Mouse (Mus musculus) myocyte (in vitro differentiated cells): Measurements from ENCODE around the gene Il1f8. TPM values are rescaled to one million over a fixed set of nuclear protein-coding genes. Genes with fewer than 3 reads are reported as not detected.
"Not testable (repeated sequence)": the region's sequence is repeated elsewhere in the genome, so short reads cannot be mapped to it uniquely, and the experiment has no call there.

ENCODE experiments used
- H3K27me3 ChIP-seq: one replicate; pipeline ENCODE4 v1.6.1; 2011; ENCODE audit not compliant: control insufficient read depth, insufficient read depth, insufficient read length
- H3K36me3 ChIP-seq: one replicate; pipeline ENCODE4 v1.6.1; 2011; ENCODE audit not compliant: control insufficient read depth, insufficient read depth
- H3K4me2 ChIP-seq: one replicate; pipeline ENCODE4 v1.6.1; 2011; ENCODE audit warnings: low read depth, control low read depth
- H3K4me3 ChIP-seq: one replicate; pipeline ENCODE4 v1.5.1; 2011; ENCODE audit warnings: mild to moderate bottlenecking, control low read depth, moderate library complexity
- H3K79me2 ChIP-seq: one replicate; pipeline ENCODE4 v1.6.1; 2011; ENCODE audit not compliant: control insufficient read depth, insufficient read depth
- H3ac ChIP-seq: one replicate; pipeline ENCODE4 v1.6.1; 2011; ENCODE audit not compliant: control insufficient read depth, insufficient read length
- CEBPB ChIP-seq: IDR thresholded peaks from 2 replicates; pipeline ENCODE4 v1.6.1; 2011; ENCODE audit warnings: mild to moderate bottlenecking, moderate library complexity; ENCODE audit not compliant: poor library complexity, insufficient read depth, severe bottlenecking
- E2F4 ChIP-seq: IDR thresholded peaks from one replicate; pipeline ENCODE4 v1.6.1; 2011; ENCODE audit warnings: mild to moderate bottlenecking, control low read depth, moderate library complexity; ENCODE audit not compliant: insufficient read depth
- MAX ChIP-seq: IDR thresholded peaks from one replicate; pipeline ENCODE4 v1.6.1; 2011; ENCODE audit warnings: low read depth, mild to moderate bottlenecking, control low read depth
- MYOD1 ChIP-seq, 3 experiments: IDR thresholded peaks; one replicate each; pipeline ENCODE4 v1.6.1; 2011; ENCODE audit warnings: control low read depth in 2 of 3, low read depth in 2 of 3, mild to moderate bottlenecking in 2 of 3, moderate library complexity in 1 of 3; ENCODE audit not compliant: insufficient read length in 2 of 3, control insufficient read depth in 1 of 3
- MYOG ChIP-seq, 3 experiments: IDR thresholded peaks; one replicate each; pipeline ENCODE4 v1.6.1; 2011; ENCODE audit warnings: control low read depth in 2 of 3, low read depth in 2 of 3, mild to moderate bottlenecking in 2 of 3; ENCODE audit not compliant: insufficient read length in 2 of 3, control insufficient read depth in 1 of 3, insufficient read depth in 1 of 3
- POLR2A ChIP-seq: IDR thresholded peaks from one replicate; pipeline ENCODE4 v1.6.1; 2011; ENCODE audit warnings: low read depth, mild to moderate bottlenecking, control low read depth, moderate library complexity; ENCODE audit not compliant: insufficient read length
- POLR2AphosphoS2 ChIP-seq: IDR thresholded peaks from one replicate; pipeline ENCODE4 v1.6.1; 2011; ENCODE audit warnings: low read depth, control low read depth; ENCODE audit not compliant: insufficient read length
- REST ChIP-seq: IDR thresholded peaks from one replicate; pipeline ENCODE4 v1.6.1; 2011; ENCODE audit warnings: mild to moderate bottlenecking, control low read depth, moderate library complexity; ENCODE audit not compliant: insufficient read depth, insufficient read length
- SRF ChIP-seq: IDR thresholded peaks from one replicate; pipeline ENCODE4 v1.6.1; 2011; ENCODE audit warnings: low read depth; ENCODE audit not compliant: control insufficient read depth, insufficient read length
- TCF12 ChIP-seq: IDR thresholded peaks from one replicate; pipeline ENCODE4 v1.6.1; 2011; ENCODE audit warnings: mild to moderate bottlenecking, control low read depth; ENCODE audit not compliant: poor library complexity, insufficient read depth, severe bottlenecking
- TCF3 ChIP-seq: IDR thresholded peaks from one replicate; pipeline ENCODE4 v1.6.1; 2011; ENCODE audit warnings: low read depth, control low read depth; ENCODE audit not compliant: insufficient read length
- USF1 ChIP-seq: IDR thresholded peaks from one replicate; pipeline ENCODE4 v1.6.1; 2011; ENCODE audit warnings: low read depth, mild to moderate bottlenecking, control low read depth, moderate library complexity
- polyA plus RNA-seq: library from polyadenylated mRNA; unstranded; fragments of >200 nt; fragmentation: generic; extraction: Trizol; gene quantifications from one replicate; pipeline ENCODE4 v1.2.1, GENCODE M21; 2012; ENCODE audit warnings: missing spikeins

Il1f8 gene
- not detected for polyA plus RNA-seq

GRCm38 (mm10) chr2:24152861-24153260 lies at the start of gene Il1f8:
Il1f8 (plus strand) TSS chr2:24153161.
- no peaks in the 10 kb centered on the region for H3K36me3 ChIP-seq
- no peaks in the 10 kb centered on the region for H3K27me3 ChIP-seq
- H3K4me3 ChIP-seq: no peak within 1 kb of the TSS
- H3K79me2 ChIP-seq: no peaks in the 10 kb centered on the region
- TF ChIP-seq REST: no peak
- no peak for TF ChIP-seq MYOD1 (IDR thresholded peaks at IDR 0.05; ENCODE audit: control insufficient read depth in 1 of 3, insufficient read length in 2 of 3, low read depth in 2 of 3)
- TF ChIP-seq USF1: no peak
- no peak for TF ChIP-seq MAX
- no peak for TF ChIP-seq MYOG (IDR thresholded peaks at IDR 0.05; ENCODE audit: control insufficient read depth in 1 of 3, insufficient read depth in 1 of 3, insufficient read length in 2 of 3, low read depth in 2 of 3)
- no peak for TF ChIP-seq SRF
- no peak for TF ChIP-seq TCF3
- TF ChIP-seq E2F4: no peak
- TF ChIP-seq POLR2A: no peak
- TF ChIP-seq POLR2AphosphoS2: no peak
- H3K4me2 ChIP-seq: no peak within 1 kb of the TSS
- H3ac ChIP-seq: no peak within 1 kb of the TSS

DNA sequence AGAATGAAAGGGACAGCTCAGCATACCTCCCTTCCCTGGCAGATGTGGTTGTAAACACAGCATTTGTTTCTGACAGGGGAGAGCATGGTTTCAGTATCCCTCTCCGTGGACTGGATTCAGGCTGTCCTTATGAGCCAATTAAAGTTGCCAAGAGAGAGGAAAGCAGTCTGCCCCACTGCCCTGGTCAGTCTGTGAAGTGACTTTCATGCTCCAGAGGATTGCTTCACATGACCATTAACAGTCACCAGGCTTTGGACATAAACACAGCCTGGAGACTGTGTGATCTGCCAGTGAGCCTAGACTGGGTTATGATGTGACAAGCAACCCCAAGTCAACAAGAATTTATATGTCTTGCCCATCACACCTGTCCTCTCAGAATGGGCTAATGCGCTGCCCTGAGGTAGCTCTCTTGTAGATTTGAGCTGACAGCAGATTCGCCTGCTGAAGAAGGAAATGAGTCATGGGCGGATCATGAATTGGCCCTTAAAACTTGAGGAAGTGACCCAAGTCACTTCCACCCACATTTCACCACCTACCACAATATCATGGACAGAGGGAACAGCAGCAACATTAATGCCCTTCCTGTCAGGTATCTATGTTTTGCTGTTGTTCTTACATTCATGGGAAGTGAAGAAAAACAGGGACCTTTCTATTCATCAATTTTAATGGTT lies 49.2 kb upstream of the Il1f8 start:
- no peaks in the 10 kb centered on the region for H3K79me2 ChIP-seq

DNA sequence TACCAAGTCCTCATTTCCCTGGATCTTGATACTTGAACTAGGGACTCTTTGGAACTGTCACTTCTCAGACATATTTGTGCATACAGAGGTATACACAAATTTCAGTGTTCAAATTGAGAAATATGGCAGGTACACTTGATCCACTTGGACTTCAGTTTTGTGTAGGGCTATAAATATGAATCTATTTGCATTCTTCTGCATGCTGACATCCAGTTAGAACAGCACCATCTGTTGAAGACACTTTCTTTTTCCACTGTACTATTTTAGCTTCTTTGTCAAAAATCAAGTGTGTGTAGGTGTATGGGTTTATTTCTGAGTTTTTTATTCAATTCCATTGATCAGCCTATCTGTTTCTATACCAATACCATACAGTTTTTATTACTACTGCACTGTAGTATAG lies 43.9 kb upstream of the Il1f8 start:
- no peak overlapping the region for H3K4me2 ChIP-seq
- TF ChIP-seq E2F4 (no peak), TCF3 (no peak), REST (no peak), MAX (no peak), CEBPB (no peak), USF1 (no peak), MYOD1 (IDR thresholded peaks at IDR 0.05; ENCODE audit: control insufficient read depth in 1 of 3, insufficient read length in 2 of 3, low read depth in 2 of 3) (no peak), SRF (no peak), TCF12 (no peak), MYOG (IDR thresholded peaks at IDR 0.05; ENCODE audit: control insufficient read depth in 1 of 3, insufficient read depth in 1 of 3, insufficient read length in 2 of 3, low read depth in 2 of 3) (no peak), POLR2AphosphoS2 (no peak), POLR2A (no peak)
- H3K4me3 ChIP-seq: no peak overlapping the region
- H3K27me3 ChIP-seq: no peaks in the 10 kb centered on the region
- H3ac ChIP-seq: no peak overlapping the region
- H3K36me3 ChIP-seq: no peaks in the 10 kb centered on the region
- no peaks in the 10 kb centered on the region for H3K79me2 ChIP-seq

More for the DNA sequence above, 49.2 kb upstream of the Il1f8 start:
- no peak overlapping the region for H3ac ChIP-seq
- H3K27me3 ChIP-seq: no peaks in the 10 kb centered on the region
- no peaks in the 10 kb centered on the region for H3K36me3 ChIP-seq
- no peak overlapping the region for H3K4me2 ChIP-seq
- no peak overlapping the region for H3K4me3 ChIP-seq
- TF ChIP-seq SRF: no peak
- no peak for TF ChIP-seq MAX
- no peak for TF ChIP-seq POLR2AphosphoS2

DNA sequence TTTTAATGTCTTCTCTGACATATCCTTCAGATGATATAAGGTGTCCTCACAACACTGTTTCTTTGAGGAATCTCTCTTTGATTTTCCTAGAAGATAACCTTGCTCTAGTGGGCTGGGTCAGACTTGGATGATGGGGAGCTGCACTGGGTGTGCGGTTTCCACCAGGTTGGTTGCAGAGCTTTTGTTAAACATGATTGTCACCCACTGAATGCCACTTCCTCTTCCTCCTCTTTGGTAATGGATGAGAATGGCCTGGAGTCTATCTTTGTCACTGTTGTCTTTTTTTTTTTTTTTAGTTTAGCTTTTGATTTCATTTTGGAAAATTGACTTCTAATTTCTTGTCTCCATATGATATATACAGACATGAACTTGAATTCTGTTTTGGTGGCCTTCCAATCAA lies 18.6 kb upstream of the Il1f8 start:
- Histone ChIP-seq H3ac (no peak overlapping the region), H3K36me3 (no peaks in the 10 kb centered on the region), H3K27me3 (no peaks in the 10 kb centered on the region), H3K4me2 (no peak overlapping the region), H3K79me2 (no peaks in the 10 kb centered on the region), H3K4me3 (no peak overlapping the region)
- TF ChIP-seq POLR2AphosphoS2: no peak
- no peak for TF ChIP-seq MYOG (IDR thresholded peaks at IDR 0.05; ENCODE audit: control insufficient read depth in 1 of 3, insufficient read depth in 1 of 3, insufficient read length in 2 of 3, low read depth in 2 of 3)
- TF ChIP-seq TCF3: no peak
- TF ChIP-seq REST: no peak
- no peak for TF ChIP-seq CEBPB
- no peak for TF ChIP-seq POLR2A
- no peak for TF ChIP-seq SRF

DNA sequence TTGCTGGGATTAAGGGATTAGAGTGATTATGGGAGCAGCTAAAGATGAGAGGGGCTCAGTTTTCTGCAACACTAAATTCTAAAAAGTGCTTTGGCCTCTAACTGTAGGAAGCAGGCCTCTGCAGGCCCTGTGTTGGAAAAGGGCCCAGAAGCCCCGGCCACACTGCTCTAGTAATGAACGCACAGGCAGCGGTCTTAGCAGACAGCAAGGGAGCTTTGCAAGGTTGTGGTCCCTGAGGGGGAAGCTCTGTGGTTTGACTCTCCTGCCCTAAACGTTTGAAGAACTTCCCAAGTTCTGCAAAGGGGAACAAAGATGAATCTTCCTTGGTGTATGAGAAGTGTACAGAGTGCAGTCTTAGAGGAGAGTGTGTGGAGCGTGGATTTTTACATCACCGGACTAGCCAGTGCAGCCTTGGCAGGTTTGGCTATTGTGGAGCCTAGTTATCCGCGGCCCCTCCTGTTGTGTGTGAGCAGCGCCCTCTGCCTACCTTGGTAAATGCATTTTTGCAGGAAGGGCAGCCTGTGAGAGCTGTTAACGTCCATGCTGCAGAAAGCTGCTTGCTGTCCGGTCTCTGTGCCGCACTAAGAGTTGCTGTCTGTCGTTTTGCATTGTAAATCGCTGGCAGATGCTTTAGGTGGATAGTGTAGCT lies 28.8 kb downstream of the Il1f8 start:
- H3K4me3 ChIP-seq, H3K79me2 ChIP-seq, H3ac ChIP-seq, H3K36me3 ChIP-seq, H3K4me2 ChIP-seq, H3K27me3 ChIP-seq: not testable (repeated sequence)

DNA sequence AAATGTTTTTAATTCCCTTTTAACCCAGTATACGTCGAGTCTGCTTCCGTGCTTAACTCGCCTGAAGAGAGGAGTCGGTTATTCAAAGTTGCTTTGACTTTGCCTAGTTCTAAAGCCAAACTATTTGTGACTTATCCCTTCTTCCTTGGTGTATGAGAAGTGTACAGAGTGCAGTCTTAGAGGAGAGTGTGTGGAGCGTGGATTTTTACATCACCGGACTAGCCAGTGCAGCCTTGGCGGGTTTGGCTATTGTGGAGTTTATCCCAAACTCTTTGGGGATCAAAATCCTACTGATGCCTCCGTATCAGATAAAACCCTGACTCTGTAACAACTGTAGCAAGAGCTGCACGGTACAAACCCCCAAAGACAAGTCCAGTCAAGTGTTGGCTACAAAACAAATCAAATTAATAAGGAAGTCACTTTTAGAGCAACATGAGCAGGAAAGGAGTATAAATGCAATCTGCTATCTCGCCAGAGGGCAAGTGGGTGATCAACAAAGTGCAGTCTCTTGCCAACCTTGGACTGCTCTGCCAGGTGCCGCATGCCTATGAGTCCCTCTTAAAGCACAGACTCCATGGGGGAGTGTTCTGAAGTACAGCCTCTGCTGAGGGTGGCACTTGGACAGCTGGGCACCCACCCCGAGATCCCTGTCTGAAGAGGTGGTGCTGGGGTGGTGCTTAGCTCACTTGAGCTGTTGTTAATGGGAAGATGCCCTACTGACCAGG lies 29.6 kb downstream of the Il1f8 start:
- not testable (repeated sequence) for H3K27me3 ChIP-seq, H3K36me3 ChIP-seq, H3K4me3 ChIP-seq, H3K79me2 ChIP-seq, H3K4me2 ChIP-seq, H3ac ChIP-seq

DNA sequence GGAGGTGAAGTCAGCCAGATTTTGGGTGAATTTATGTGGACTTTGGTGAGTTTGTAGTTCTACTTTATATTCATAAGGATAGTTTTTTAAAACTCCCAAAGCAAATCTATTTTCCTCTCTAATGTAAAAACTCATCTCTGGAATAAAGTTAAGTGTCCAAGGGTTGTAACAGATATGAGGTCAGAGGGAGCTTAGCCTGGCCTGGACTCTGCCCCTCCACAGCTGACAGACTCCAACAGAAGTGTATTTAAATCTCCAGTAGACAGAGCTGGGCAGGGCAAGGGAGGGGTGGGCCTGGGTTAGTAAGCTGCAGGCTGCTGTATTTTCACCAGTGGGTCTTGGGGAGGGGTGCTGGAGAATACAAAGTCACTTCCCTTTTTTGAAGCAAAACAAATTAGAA lies 31.1 kb downstream of the Il1f8 start:
- H3ac ChIP-seq, H3K27me3 ChIP-seq, H3K79me2 ChIP-seq, H3K4me3 ChIP-seq, H3K4me2 ChIP-seq, H3K36me3 ChIP-seq: not testable (repeated sequence)
